Mouse (Mus musculus) CD4-positive, CD25-positive, alpha-beta regulatory T cell, adult 4 months (primary cell): ENCODE results near the gene Ankrd66. TPM values are rescaled to one million over a fixed set of nuclear protein-coding genes. Genes with fewer than 3 reads are reported as not detected.

Experiments used
- polyA plus RNA-seq, 2 experiments: library from polyadenylated mRNA; unstranded; fragments of 100-300 nt; shearing (Covaris generic); gene quantifications; one replicate each; pipeline ENCODE4 v1.2.1; 2017

Gene Ankrd66
- polyA plus RNA-seq, 2 experiments from 2014 or later, result not detected

Other genes starting within 250 kb of the Ankrd66 start
- not detected for gene Adgrf5, start 183.2 kb downstream of the Ankrd66 start, polyA plus RNA-seq
- gene Mep1a, start 40.8 kb downstream of the Ankrd66 start, polyA plus RNA-seq, result not detected
- 1 to 10 TPM in 1 of 2 experiments, under 1 TPM in 1; 0.30 to 1.5 TPM for gene Pla2g7, start 24.5 kb upstream of the Ankrd66 start, polyA plus RNA-seq
- not detected for gene Tdrd6, start 86.7 kb upstream of the Ankrd66 start, polyA plus RNA-seq
- 1 to 10 TPM; 4.3 to 4.5 TPM for gene Slc25a27, start 123.6 kb upstream of the Ankrd66 start, polyA plus RNA-seq
- 1 to 10 TPM in 1 of 2 experiments, under 1 TPM in 1; 0.74 to 2.3 TPM for gene Cyp39a1, start 123.8 kb upstream of the Ankrd66 start, polyA plus RNA-seq